Mouse (Mus musculus): ENCODE measurements around the gene Adgra3. TPM values are rescaled to one million over a fixed set of nuclear protein-coding genes. Genes with fewer than 3 reads are reported as not detected.

Adgra3 gene
- 10 to 100 TPM; 38.4 to 41.2 TPM for total RNA-seq (2021)
- long read RNA-seq, experiment 1, full-length matches to known transcripts, result 47 of 51 reads
- long read RNA-seq, experiment 1, partial matches to known transcripts, result 0 of 51 reads
- long read RNA-seq, experiment 1, other reads (novel, unspliced or antisense), result 4 of 51 reads
- long read RNA-seq, experiment 2, full-length matches to known transcripts, result 69 of 95 reads
- long read RNA-seq, experiment 2, partial matches to known transcripts, result 16 of 95 reads
- long read RNA-seq, experiment 2, other reads (novel, unspliced or antisense), result 10 of 95 reads

DNA sequence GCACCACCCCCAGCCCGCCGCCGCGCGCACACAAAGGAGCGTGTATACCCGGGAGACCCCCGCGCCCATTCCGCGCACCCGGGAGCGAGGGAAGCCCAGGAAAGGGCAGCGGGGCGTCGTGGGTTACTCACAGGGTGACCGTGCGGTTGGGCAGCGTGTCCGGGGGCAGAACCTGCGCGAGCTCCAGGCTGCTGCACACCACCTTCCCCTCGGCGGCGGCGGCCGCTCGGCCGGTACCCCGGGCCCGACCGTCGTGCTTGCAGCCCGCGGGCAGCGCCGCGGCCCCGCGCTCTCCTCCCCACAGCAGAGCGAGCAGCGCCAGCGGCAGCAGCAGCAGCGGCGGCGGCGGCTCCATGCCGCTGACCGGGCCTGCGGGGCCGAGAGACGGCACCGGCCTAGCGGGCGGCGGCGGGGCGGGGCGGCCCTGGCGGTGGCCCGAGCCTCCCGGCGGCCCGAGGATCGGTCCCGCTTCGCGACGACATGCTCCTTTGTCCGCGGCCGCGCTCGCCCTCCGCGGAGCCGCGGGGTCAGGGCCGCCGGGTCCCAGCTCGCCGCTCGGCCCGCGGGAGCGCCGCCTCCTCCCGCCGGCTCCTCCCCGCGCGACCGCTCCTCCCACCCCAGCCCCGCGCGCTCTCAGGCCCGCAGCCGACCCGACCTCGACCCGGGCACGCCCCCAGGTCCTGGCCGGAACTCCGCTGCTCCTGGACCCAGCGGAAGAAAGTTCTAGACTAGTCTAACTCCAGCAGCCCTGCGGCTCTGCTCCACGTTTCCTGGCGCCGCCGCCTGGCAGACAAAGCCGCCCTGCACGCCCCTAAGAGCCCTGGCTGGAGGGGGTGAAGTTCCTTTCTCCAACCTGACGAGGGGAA, at the start of gene Adgra3:
Adgra3 (minus strand) TSS at position 586 of the 866 bp plus-strand sequence.
- peak; percentile 84 to 85 for DNase-seq (ENCODE audit: low spot score in 2 of 2)

GRCm38 (mm10) chr5:50083441-50083840, 24.6 kb upstream of the Adgra3 start:
- DNase-seq (ENCODE audit: low spot score in 2 of 2), result no peak

DNA sequence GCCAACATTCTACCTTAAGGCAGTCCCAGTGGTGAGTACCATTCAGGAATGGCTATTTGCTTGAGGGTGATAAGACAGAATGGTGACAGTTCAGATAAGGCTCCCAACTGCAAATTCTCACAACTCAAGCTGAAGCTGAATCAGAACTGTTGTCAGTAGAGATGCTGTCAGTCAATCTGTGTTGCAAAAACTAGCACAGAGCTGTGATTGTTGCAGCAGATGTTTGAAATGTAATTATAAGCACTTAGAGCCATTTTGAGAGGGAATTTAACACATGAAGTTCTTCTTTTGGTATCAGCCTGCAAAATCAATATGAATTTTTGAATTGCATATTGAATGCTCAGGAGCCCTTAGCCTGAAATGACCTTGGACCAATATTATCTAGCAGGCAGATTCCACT, 15.4 kb upstream of the Adgra3 start:
- DNase-seq (ENCODE audit: low spot score in 2 of 2), result no peak

DNA sequence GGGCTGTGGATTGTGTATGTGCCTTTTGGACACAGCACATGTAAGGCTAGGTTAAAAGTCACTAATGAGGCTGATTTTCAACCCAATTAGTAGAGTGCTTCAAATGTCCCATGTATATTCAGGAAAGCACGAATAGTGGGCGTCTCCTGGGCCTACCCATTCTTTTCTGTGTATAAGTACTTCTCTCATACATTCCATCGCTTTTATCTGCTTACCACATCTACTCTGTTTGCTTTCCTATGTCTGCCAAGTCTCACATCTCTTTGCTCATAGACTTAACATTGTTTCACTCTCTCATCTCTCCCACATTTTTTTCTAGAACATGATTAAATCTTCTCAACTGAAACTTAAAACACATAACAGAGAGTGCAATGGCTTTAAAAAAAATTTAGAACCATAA, 5.4 kb upstream of the Adgra3 start:
- DNase-seq (ENCODE audit: low spot score in 2 of 2), result no peak

- DNase-seq (ENCODE audit: low spot score in 2 of 2), result no peak
These were observed 780 bp upstream of the Adgra3 start for GRCm38 (mm10) chr5:50059586-50059985.

DNA sequence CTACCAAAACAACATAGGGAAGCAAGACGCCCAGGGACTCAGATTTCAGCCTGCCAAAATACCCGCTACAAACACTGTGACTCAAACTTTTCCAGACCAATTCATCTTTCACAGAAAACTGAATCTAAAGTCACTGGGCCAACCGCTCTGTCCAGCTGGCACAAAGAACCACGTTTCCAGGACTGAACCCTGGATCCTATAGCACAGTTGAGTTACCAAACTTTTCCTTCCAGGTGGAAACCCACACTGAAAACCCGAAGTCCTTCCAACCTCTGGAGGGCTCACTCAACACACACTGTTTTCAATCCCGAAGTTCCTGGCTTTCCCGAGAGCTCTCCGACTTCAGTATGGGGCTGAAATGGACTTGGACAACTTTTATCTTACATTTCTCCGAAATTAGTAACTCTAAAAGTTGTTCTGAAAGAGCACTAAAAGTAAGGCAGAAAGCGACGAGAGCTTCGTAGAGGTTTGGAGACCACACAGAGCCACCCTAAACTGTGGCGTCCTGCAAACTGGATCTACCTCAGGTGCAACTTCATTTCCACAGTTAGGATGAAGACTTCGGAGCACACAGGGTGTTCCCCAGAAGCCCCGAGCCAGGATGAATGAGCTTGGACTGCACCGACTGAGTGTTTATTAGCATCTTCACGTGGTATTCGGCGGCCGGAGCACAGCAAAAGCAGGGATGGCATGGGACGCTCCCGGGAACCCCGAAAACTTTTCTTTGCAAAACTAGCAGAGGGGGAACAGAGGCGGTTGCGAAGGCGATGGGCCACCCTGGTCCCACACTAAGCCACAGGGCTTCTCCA, 990 bp downstream of the Adgra3 start:
- peak in 1 of 2 experiments; percentile 44 for DNase-seq (ENCODE audit: low spot score in 2 of 2)

DNA sequence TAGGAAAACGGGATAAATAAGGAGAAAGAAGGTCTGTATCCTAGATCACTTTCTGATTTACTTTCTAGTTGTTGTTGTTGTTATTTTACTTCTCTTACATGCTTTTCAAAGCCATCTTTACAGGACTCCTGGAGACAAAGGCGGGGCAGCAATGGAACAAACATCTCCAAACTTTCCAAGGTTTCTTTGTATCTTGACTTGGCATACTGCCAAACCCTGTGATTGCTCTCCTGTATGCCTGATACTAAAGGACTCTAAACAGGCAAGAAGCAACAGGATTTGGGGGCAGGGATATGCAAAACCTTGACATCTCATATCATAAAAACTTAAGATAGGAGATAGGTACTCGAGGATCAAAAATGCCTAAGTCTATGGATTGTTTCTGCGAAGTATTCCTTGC, 6.3 kb downstream of the Adgra3 start:
- DNase-seq (ENCODE audit: low spot score in 2 of 2), result no peak

- no peak for DNase-seq (ENCODE audit: low spot score in 2 of 2)
These were observed 8.0 kb downstream of the Adgra3 start for GRCm38 (mm10) chr5:50050668-50051425.

GRCm38 (mm10) chr5:50050037-50050436, 8.8 kb downstream of the Adgra3 start:
- no peak for DNase-seq (ENCODE audit: low spot score in 2 of 2)

- DNase-seq (ENCODE audit: low spot score in 2 of 2), result no peak
These were observed 9.3 kb downstream of the Adgra3 start for GRCm38 (mm10) chr5:50049506-50049905.

DNA sequence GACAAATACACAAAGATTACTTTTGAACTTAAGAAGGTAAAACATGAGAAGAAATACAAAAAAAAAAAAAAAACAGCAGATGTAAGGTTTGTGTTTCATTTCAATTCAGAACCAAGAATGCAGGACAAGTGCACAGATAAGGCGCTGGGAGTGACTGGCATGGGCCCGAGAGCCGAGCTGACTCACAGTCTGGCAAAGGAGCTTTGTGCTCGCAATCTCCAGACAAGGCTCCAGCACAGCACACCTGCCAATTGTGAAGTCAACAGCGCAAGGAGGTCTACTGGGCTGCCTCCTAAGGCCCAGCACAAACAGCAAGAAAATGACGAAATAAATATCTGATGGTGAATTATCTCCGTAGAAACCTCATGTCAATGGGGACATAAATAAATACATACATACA, 9.8 kb downstream of the Adgra3 start:
- peak in 1 of 2 experiments; percentile 18 for DNase-seq (ENCODE audit: low spot score in 2 of 2)

DNA sequence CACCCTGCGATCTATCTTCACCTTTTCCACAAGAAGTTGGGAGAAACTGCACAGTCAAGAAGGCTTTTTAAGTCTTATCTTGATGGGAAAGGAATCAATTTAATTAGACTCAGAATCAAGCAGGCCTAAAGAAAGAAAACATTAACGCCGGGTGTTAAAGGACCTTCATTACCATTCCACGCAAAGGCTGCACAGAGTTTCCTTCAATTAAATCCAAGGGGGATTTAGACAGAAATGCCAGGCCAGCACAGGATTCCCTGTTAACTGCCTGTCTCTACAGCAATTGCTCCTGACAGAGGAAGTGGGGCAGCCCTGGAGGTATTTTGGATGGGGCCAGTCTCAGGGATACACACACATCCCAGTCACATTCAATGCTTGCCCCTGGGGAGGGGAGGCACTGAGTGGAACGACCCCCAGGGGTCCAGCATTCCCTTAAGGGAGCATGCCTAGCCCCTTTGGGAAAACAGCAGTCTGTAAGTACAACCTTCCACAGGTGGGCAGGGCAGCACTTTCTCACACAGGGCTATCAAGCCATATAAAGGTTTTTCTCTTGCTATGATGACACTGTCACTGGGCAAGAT, 10.4 kb downstream of the Adgra3 start:
- DNase-seq (ENCODE audit: low spot score in 2 of 2), result no peak

- no peak for DNase-seq (ENCODE audit: low spot score in 2 of 2)
These were observed 13.6 kb downstream of the Adgra3 start for GRCm38 (mm10) chr5:50045180-50045579.

DNA sequence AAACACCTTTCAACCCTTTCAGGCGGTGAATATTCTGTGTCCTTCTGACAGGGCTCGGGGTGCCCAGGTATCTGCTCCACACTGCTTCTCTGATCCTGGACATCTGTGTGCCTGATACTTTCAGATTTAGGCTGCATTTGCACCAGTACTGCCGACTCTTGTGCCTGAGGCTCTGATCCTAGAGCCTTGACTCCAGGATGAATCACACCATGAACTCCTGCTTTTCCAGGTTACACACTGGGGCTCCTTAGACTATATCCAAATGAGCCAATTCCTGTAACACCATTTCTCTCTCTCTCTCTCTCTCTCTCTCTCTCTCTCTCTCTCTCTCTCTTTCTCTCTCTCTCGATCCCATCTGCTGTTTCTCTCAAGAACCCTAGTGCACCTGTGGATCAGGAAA, 15.1 kb downstream of the Adgra3 start:
- DNase-seq (ENCODE audit: low spot score in 2 of 2), result no peak

GRCm38 (mm10) chr5:50042274-50042943, 16.4 kb downstream of the Adgra3 start:
- DNase-seq (ENCODE audit: low spot score in 2 of 2), result no peak

DNA sequence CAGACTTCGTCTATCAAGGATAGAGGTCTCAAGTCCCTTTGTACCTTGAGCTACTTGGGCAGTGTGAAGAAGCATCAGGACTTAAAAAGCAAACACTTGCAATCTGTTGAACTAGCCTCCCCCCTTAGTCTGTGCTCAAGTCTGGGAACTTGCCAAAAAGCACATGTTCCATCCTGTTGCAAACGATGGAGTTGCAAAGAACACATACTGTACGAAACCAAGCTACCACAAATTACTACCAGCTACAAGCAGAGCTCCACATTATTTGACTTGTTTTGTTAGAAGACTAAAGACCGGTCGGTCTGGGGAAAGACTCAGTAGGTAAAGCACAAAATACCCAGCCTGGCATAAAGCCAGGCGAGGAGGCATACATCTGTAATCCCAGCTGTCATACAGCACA, 19.3 kb downstream of the Adgra3 start:
- no peak for DNase-seq (ENCODE audit: low spot score in 2 of 2)

DNA sequence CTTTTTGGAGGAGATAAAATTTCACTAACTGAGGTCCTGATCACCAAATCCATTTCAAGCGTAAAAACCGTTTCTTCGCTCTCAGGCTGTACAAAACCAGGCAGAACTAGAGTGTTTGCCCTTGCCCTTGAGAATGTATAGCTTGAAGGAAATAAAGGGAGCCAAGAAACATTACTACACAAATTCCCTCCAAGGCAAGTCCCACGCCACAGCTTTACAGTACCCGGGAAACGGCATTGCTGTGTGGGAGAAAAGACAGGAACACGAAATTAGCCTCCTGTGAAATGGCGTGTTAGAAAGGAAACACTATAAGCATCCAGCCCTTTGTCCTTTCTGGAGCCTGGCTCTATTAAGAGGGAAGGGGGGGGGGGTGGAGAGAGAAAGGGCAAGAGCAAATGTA, 21.1 kb downstream of the Adgra3 start:
- no peak for DNase-seq (ENCODE audit: low spot score in 2 of 2)

GRCm38 (mm10) chr5:50034900-50035514, 23.8 kb downstream of the Adgra3 start:
- no peak for DNase-seq (ENCODE audit: low spot score in 2 of 2)

- DNase-seq (ENCODE audit: low spot score in 2 of 2), result no peak
These were observed 24.6 kb downstream of the Adgra3 start for GRCm38 (mm10) chr5:50034231-50034630.

All from adrenal gland, adult 18-20 months (tissue).